Mouse (Mus musculus) thymus, adult 2 months (tissue): Measurements from ENCODE around the gene Vti1a.

Experiments used
- CTCF ChIP-seq: fragments of 200-500 bp; IDR thresholded peaks from 2 replicates; pipeline ENCODE4 v1.5.1; 2012; ENCODE audit warnings: mild to moderate bottlenecking, control low read depth, low read length, moderate library complexity, borderline replicate concordance; ENCODE audit not compliant: control insufficient read depth, poor library complexity, insufficient read depth; ENCODE audit errors: extremely low read depth
- POLR2A ChIP-seq: fragments of 200-500 bp; IDR thresholded peaks from 2 replicates; pipeline ENCODE4 v1.6.1; 2012; ENCODE audit warnings: mild to moderate bottlenecking, low read length, control low read depth, moderate library complexity; ENCODE audit not compliant: control insufficient read depth, poor library complexity, insufficient read depth; ENCODE audit errors: extremely low read depth

GRCm38 (mm10) chr19:55607725-55608124, 291.6 kb downstream of the Vti1a start:
- TF ChIP-seq CTCF (no peak), POLR2A (no peak)
